In the genomic region with DNA sequence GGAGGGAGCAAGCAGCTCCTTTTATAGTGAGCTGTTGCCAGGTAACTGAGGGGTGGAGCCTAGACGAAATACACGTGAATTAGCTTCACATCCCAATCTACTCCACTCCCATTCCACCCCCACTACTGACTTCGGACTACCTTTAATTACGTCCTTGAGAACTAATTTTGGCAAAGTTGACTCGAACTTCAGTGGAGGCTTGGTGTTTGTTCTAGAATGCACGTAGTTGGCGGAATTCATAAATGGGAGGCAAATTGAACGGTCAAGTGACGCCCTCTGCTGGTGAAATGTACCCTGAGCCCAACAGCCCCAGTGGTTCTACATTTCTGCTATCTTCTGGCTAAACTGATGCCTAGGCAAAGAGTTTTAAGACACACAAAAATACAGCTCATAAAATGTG, we compare ENCODE assay signal across 10 mouse cellular contexts. TPM values are rescaled to one million over a fixed set of nuclear protein-coding genes. Genes with fewer than 3 reads are reported as not detected.
DNase-seq lines count a peak whose midpoint lies in the region; ATAC-seq and TF ChIP-seq lines count a peak whose summit lies in the region.
"Had no signal": no experiment of that assay in that cellular context is flagged by ENCODE, and none has a peak within 500 bp of the region (broad histone marks: within the 10 kb centered on the region; RNA-seq: fewer than 3 reads in every experiment).

No protein-coding gene starts in this region.

- no peak overlapping the region for H3K4me2 ChIP-seq in embryonic facial prominence, embryonic 11.5 days (ENCODE audit: low read depth, low read length)
- no peak overlapping the region for H3K4me2 ChIP-seq in liver, embryonic 14.5 days (ENCODE audit: low read depth)

- DNase-seq in layer of hippocampus, postnatal 10 days (ENCODE audit: low spot score in 2 of 2), result peak; percentile 28 to 34
- DNase-seq in layer of hippocampus, postnatal 14 days (ENCODE audit: low spot score in 2 of 2), result no peak
- DNase-seq in MEL-GATA-1-ER (ENCODE audit: extremely low read depth, low read depth), result peak; percentile 71
- DNase-seq in embryonic facial prominence, embryonic 11.5 days (ENCODE audit: low spot score), result peak; percentile 63
- DNase-seq in liver, embryonic 14.5 days (ENCODE audit: low read depth in 3 of 3, low spot score in 3 of 3), result no peak
- peak; percentile 65 for DNase-seq in testis, postnatal 10 days (ENCODE audit: low spot score)
- no peak for DNase-seq in spleen, postnatal 4 days (ENCODE audit: low spot score in 2 of 2)
- DNase-seq in urinary bladder, adult 18-20 months (ENCODE audit: low spot score in 2 of 2), result no peak

- no peaks in the 10 kb centered on the region for H3K9me3 ChIP-seq in embryonic facial prominence, embryonic 11.5 days (replicated peaks; ENCODE audit: control insufficient read depth, low read length)
- H3K9me3 ChIP-seq in liver, embryonic 14.5 days (ENCODE audit: control insufficient read depth, low read length), result no peaks in the 10 kb centered on the region

- no peak overlapping the region for H3K27ac ChIP-seq in embryonic facial prominence, embryonic 11.5 days (replicated peaks; ENCODE audit: low read depth, low read length)
- no peak overlapping the region for H3K27ac ChIP-seq in liver, embryonic 14.5 days

- no peak overlapping the region for H3K4me3 ChIP-seq in embryonic facial prominence, embryonic 11.5 days (ENCODE audit: low read depth, low read length)
- H3K4me3 ChIP-seq in liver, embryonic 14.5 days (ENCODE audit: insufficient read depth in 1 of 2, low read depth in 2 of 2, low read length in 2 of 2), result no peak overlapping the region
- H3K4me3 ChIP-seq: erythroblast, embryonic 14.5 days; myocyte had no signal

- TF ChIP-seq EP300 in liver, embryonic 14.5 days (IDR thresholded peaks at IDR 0.05; ENCODE audit: low read depth), result no peak

- no peaks in the 10 kb centered on the region for H3K36me3 ChIP-seq in embryonic facial prominence, embryonic 11.5 days (replicated peaks; ENCODE audit: control insufficient read depth, insufficient read depth, low read depth, low read length)
- no peaks in the 10 kb centered on the region for H3K36me3 ChIP-seq in liver, embryonic 14.5 days (replicated peaks; ENCODE audit: control insufficient read depth, insufficient read depth, low read depth)

- no peak for ATAC-seq in embryonic facial prominence, embryonic 11.5 days (replicated peaks; ENCODE audit: insufficient number of reproducible peaks, low FRiP score, low TSS enrichment, low read depth)
- no peak for ATAC-seq in liver, embryonic 14.5 days (ENCODE audit: insufficient read depth)

- peak; percentile 55 for TF ChIP-seq CTCF in liver, embryonic 14.5 days (IDR thresholded peaks at IDR 0.05; ENCODE audit: low read depth)

- no peaks in the 10 kb centered on the region for H3K4me1 ChIP-seq in embryonic facial prominence, embryonic 11.5 days (ENCODE audit: control insufficient read depth, insufficient read depth, low read length)
- no peaks in the 10 kb centered on the region for H3K4me1 ChIP-seq in liver, embryonic 14.5 days (replicated peaks; ENCODE audit: control insufficient read depth in 2 of 2, insufficient read depth in 2 of 2, low read length in 1 of 2)

- H3K27me3 ChIP-seq in embryonic facial prominence, embryonic 11.5 days (ENCODE audit: control insufficient read depth, insufficient read depth, low read length), result no peaks in the 10 kb centered on the region
- H3K27me3 ChIP-seq in liver, embryonic 14.5 days (ENCODE audit: control insufficient read depth, insufficient read depth, low read length), result no peaks in the 10 kb centered on the region

- H3K9ac ChIP-seq in embryonic facial prominence, embryonic 11.5 days (replicated peaks; ENCODE audit: low read length), result no peak overlapping the region
- H3K9ac ChIP-seq in liver, embryonic 14.5 days (replicated peaks), result no peak overlapping the region

- 20% methylated on average over 9 of the region's 9 CpGs for WGBS in embryonic facial prominence, embryonic 11.5 days
- WGBS in liver, embryonic 14.5 days (ENCODE audit: insufficient replicate concordance), result 31% methylated on average over 9 of the region's 9 CpGs

RNA-seq across cellular contexts. Expression of gene Tars, which starts 7.3 kb away (rescaled TPM):
- total RNA-seq in layer of hippocampus, postnatal 10 days (2021), result 10 to 100 TPM; 40.6 to 46.4 TPM
- total RNA-seq in layer of hippocampus, postnatal 14 days (2021), result 10 to 100 TPM; 40.3 to 40.7 TPM
- 98.3 and 116 TPM in 2 replicates for polyA plus RNA-seq in embryonic facial prominence, embryonic 11.5 days (2014; fragmentation: Nextera tagmentation; extraction: Ambion mirVana)
- polyA plus RNA-seq in liver, embryonic 14.5 days (2012; rRNA removed), result 16.7 and 28.3 TPM in 2 replicates
- polyA plus RNA-seq in liver, embryonic 14.5 days (2014; fragmentation: Nextera tagmentation; extraction: Ambion mirVana), result 37.6 and 39.3 TPM in 2 replicates

Comparison
In these comparisons a context has a peak if more than half of its experiments do, and no peak if none do; other contexts are left out.
1. DNase-seq: peak in layer of hippocampus, postnatal 10 days (2 of 2), MEL-GATA-1-ER (single experiment), embryonic facial prominence, embryonic 11.5 days (single experiment) and testis, postnatal 10 days (single experiment); none in layer of hippocampus, postnatal 14 days (0 of 2), liver, embryonic 14.5 days (0 of 3), spleen, postnatal 4 days (0 of 2) and urinary bladder, adult 18-20 months (0 of 2).